Mouse (Mus musculus) heart, adult 11 months (tissue): ENCODE data around the gene Rsph1.
A peak's percentile ranks its signal among the peaks of the same experiment; 100 is the strongest.

Experiments used
- DNase-seq: peaks from one replicate; pipeline ENCODE4 v3.0.0; 2022

Rsph1 gene

DNA sequence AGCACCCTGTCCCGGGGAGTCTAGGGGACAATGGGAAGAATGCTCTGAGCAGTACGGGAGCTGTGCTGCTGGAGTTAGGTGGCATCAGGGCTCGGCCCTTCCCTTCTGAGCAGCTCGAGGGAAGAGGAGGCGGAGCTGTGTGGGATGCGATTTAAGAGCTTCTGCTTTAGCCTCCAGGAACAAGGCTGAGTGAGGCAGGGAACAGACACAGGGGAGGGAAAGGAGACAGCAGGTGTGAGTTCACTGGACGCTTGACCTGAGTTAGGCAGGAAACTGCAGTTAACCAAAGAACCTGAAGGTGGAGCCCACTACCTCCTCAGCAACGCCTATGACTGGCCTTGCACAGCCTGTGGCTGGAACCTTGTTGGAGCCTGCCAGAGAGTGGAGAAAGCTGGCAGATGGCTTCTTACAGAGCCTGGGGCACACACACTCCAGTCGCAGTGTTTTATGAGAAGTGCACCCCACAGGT is 22.7 kb downstream of the Rsph1 start:
- peak; percentile 97 for DNase-seq

DNA sequence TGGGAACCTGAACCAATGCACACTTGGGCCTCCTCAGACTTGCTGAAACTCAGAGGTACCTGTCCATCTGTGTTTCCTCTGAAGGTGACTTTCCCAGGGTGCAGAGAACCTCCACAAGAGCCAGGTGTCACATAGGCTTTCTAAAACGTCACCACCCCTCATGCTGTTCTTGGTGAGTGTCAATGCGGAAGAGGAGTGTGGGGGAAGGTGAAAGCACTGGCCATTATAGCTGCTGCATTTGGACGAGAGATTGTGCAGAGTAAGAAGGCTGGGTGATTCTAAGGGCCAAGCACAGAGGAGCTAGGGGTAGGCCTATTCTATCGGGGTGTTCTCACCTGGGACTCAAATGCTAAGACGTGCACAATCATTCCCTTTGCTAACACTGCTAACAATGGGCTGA is 23.2 kb downstream of the Rsph1 start:
- DNase-seq: peak; percentile 92

DNA sequence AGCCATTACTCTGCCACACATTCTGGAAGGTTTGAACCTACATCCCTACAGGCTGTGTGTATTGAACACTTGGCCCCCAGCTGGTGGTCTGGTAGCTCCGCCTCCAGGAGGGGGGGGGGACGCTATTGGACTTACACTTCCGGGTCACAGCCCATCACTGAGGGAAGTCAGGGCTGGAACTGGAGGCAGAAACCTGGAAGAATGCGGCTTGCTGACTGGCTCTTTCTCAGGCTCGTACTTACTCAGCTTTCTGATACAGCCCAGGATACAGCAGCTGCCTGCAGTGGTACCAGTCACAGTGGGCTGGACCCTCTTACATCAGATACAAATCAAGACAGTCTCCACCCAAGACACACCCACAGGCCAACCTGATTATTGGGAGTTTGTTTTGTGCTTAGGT is 30.0 kb downstream of the Rsph1 start:
- peak; percentile 84 for DNase-seq

DNA sequence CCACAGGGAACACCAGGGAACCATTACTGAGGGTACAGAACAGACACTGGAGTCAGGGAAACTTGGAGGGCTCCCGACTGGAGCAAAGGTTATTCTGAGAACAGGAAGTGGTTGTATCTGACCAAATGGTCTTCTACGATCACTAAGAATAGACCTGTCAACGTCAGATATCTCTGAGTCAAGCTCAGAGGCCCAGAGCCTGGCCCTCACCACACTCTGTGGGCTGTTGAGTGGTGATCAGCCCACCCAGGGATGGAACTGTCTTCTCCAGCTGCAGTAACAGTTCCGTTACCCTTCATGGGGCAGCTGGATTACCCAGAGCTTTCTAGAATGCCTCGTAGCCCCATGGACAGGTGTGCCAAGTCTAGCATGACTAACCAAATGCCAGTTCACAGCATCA is 31.9 kb downstream of the Rsph1 start:
- DNase-seq: peak; percentile 94

DNA sequence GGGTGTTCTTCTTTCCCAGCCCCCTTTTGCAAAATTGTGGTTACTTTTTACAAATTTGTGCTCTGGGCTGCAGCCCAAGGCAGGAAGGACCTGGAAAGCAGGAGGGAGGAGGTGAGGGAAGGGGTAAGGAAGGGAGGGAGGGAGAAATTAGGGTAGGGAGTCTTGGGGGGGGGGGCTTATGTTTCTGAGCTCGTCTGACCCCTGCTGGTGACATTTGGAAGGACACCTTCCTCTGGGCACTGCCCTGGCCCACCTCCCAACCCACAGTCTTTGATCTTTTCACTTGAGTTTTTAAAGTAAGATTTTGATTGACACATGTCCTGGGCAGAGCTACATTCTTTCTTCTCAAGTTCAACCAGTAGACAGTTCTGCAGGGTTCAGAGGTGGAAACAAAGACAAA is 34.4 kb downstream of the Rsph1 start:
- DNase-seq: peak; percentile 49

DNA sequence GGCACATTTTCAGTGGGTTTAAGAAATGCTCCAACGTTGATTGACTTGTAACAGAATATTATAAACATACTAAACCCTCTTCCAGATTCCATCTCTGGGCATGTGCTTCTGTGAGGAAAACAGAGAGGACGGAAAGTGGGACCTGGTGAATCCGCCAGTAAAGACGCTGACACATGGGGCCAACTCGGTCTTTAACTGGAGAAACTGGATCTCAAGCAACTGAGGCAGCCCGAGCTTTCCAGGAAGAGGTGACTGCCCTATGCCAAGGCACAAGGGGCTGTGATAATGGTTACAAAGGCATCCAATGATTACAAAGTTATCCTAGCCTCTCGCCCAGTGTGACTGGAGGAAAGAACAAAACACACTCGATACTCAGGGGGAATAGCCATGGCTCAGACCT is 36.0 kb downstream of the Rsph1 start:
- peak; percentile 60 for DNase-seq

DNA sequence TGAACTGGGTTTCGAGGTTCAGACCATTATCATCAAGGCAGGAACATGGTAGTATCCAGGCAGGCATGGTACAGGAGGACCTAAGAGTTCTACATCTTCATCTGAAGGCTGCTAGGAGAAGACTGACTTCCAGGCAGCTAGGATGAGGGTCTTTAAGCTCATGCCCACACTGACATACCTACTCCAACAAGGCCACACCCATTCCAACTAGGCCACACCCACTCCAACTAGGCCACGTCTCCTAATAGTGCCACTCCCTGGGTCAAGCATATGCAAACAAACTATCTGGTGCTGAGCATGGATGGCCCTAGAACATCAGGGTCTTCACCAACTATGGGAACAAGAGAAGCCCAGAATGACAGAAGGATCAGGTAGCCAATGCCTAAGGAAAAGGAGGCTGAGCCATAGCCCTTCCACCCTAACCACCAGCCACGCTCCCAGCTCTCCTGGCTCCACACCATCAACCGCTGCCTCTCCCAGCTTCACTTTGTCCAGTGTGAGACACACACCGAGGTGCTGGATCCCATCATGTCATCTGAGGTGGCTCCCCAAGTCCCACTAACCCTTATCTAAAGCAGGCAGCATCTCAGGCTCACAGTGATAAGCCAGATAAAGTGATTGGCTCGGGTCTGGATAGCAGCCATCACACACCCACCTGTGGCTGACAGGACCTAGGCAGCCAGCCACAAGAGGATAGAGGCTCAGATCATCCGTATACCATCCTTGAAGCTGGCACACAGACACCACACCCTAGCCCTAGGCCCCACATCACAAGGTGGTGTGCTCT is 38.8 kb downstream of the Rsph1 start:
- DNase-seq: peak; percentile 81

DNA sequence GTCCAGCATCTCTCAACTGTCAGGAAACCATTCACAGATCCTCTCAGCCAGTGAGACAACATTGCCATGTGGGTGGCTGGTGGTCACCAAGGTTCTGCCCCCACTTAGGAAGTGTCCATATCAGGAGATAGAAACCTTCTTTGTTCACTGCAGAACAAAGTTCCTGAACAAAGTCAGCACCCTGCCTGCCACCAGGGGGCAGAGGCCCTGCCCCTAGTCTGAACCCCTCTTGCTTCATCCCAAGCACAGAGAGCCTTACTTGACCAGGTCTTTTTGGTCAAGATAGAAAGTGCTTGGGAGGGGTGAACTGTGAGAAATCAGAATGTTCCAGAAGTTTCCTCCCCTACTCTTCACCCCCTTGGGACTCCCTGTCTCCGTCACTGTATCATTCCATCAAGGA is 41.3 kb downstream of the Rsph1 start:
- peak; percentile 25 for DNase-seq

DNA sequence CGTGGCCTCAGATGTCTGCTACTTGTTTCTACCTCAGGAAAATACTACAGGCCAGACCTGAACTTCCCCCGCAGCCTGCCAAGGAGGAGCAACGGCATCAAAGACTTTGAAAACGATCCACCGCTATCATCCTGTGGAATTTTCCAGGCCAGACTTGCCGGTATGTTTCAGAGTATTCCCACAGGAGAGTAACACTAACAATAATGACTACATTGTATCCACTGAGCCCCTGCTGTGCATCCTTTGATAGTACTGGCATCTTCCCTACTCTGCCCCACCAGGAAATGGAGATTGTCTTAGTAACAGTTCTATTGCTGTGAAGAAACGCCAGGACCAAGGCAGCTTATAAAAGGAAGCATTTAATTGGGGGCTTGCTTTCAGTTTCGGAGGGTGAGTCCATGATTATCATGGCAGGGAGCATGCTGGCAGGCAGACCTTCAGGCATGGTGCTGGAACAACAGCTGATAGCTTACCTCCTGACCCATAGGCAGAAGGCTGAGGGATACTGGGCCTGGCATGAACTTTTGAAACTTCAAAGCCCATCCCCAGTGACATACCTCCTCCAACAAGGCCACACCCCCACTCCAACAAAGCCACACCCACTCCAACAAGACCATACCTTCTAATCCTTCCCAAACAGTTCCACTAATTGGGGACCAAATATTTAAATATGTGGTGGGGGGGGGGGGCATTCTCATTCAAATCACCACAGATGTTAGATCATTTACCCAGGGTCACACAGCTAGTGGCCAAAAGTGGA is 44.8 kb downstream of the Rsph1 start:
- DNase-seq: peak; percentile 83

DNA sequence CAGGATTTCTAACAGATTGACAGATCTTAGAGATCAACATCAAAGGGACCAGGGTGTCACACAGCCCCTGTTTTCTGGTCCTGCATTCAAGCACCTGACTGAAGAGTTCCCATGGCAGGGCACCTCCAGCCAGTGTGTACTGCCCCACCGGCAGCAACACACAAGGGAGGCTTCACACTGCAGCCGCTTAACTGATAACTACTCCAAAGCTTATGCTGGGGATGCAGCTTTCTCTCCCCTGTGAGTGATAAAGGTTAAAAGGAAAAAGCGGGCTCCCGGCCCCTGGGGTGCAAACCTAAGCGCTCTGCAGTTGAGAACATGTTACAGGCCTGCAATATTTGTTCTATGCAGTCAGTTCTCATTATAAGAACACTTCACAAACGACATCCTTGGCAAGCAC is 45.4 kb downstream of the Rsph1 start:
- no peak for DNase-seq

DNA sequence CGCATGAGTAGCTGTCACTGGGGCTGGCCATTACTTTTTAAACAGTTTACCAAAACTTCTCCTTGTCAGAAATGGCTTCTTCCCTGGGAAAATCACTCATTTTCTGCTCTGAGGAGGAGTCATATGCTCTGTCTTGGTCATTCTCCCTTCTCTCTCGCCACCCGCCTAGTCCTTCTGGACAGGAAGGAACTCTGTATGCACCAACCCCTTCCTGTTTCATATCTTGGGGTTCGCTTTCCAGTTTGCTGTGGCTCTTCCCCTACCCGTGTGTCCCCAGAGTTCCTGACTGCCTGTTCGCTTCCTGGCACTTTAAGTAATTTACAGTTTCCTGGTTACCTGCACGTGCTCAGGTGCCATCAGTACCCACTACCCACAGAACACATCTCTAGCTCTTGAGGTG is 50.3 kb downstream of the Rsph1 start:
- peak; percentile 46 for DNase-seq

DNA sequence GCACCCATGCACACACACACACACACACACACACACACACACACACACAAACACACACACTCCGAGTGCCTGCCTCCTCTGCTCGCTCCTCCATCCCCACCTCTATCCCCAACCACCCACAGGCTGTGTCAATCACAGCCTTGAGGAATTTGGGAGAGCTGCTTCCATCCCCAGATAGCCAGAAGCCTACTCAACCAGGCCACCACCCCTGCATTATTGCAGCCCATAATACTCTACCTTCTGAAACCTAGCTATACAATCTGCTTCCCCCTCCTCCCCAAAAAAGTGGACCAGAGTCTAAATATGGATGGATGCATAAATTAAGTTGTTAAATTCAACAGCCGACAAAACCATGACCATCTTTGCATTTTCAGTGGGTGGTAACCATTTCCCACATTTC is 50.8 kb downstream of the Rsph1 start:
- DNase-seq: no peak

DNA sequence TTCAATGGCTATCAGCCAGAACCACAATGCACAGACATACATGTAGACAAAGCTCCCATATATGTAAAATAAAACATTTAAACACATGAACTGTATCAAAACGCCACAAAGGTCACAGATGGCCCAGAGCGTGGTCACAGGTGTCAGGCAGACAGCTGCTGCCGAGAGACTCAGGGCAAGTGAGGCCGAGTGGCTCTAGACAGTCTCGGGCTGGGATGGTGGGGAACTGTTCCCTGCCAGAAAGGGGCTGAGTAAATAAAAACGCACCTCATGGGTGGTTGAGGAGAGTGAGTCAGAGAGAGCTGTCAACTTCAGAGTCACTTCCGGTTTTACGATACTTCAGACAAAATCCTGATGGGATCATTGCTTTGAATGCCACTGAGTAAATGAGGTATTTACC is 52.6 kb downstream of the Rsph1 start:
- DNase-seq: peak; percentile 77

DNA sequence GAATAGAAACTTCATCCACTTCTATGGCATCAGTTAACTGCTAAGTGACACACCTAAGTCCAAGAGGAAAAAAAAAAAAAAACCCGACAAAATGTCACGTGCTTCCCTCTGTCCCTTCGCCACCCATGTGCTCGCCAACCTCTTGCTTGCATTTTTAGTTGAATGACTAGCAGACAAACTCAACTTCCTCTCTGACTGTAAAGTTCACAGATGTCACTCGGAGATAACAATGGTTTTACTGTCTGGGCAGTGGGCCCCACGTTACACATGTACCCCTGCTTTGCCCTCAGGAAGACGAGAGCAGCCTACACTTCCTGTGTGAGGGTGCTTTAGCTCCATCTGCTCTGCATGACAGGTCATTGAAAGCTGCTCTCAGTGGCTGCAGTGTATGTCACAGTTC is 53.3 kb downstream of the Rsph1 start:
- DNase-seq: peak; percentile 81

DNA sequence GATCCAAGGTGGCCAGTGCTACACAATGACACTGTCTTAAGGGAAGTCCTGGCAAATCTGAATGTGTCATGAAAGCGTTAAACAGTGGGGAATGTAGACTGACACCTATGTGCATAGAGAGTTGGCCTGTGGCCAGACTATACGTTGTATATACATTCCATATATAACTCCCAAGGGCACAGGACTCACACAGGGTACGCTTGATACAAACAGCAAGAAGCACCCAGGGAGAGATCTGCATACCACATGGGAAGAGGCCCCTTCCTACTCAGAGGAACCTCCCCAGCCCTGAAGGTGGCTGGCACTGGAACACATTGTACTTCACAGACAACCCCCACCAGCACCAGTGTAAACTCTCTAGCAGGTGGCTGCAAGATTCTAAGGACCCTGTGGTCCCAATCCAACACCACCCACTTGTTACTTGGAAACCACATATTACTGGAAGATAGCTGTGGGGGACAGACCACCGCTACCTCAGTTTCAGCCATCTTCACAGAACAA is 54.3 kb downstream of the Rsph1 start:
- no peak for DNase-seq

DNA sequence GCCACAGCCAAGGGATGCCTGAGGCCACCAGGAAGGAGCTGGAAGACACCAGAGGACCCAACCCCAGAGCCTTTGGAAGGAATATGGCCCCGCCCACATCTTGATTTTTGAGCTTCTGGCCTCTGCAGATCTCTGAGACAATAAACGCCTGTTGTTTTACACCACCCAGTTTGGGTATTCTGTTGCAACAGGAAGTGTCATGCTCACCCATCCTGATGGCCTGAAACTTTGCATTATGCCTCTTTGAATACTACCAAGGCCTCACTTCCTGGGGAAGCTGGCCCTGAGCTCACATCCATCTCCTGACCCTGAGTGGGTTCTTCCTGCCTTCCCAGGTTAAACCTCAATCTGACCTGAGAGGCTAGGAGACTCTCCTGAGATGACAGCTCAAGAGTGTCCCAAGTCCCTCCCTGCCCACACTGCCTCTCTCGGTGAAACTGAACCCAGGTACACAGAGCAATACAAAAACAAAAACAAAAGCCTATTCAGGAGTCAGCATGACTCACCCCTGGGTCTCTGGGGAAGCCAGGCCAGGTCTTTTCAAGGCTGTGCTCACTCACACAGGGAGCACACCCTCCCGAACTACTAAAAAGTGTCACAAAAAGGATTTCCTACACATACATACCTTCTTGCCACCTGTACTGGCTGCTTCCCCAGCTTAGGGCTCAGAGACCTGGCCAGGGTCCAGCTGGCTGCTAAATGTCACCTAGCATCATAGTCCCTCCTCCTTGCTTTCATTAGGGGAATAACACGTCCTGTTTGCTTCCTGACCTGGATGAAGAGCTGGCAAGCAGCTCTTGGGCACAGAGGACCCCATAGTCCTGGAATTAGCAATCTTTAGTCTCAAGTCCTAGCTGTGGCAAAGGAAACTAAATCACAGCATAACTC is 60.9 kb downstream of the Rsph1 start:
- DNase-seq: no peak

DNA sequence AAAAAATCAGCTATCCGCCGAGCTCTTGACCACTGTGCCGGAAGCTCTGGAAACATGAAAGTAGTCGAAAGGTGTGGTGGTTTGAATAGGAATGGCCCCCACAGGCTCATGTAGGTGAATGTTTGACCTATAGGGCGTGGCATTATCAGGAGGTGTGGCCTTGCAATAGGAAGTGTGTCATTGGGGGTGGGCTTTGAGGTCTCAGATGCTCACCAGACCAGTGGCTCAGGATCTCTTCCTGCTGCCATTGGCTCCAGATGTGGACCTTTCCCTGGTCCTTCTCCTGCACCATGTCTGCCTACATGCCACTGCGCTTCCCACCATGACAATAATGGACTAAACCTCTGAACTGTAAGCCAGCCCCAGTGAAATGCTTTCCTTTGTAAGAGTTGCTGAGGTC is 65.3 kb downstream of the Rsph1 start:
- DNase-seq: peak; percentile 51

DNA sequence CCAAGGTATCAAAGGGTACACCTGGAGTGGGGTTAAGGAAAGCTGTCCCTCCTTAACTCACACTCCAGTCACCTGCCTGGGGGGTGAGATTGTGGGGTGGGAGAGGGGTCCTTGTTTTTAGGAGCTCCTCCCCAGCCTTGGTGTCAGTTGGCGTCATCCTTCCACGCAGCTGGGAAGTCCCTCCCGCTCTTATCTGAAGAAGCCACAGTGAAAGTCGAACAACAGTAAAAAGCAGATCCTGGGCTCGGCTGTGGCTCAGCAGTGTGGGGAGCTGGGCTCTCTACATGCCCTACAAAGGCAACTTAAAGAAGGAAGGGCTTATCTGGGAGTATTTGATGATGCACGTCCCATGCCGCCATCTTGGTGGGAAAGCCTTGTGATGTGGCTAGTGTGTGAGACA is 66.9 kb downstream of the Rsph1 start:
- DNase-seq: peak; percentile 44

DNA sequence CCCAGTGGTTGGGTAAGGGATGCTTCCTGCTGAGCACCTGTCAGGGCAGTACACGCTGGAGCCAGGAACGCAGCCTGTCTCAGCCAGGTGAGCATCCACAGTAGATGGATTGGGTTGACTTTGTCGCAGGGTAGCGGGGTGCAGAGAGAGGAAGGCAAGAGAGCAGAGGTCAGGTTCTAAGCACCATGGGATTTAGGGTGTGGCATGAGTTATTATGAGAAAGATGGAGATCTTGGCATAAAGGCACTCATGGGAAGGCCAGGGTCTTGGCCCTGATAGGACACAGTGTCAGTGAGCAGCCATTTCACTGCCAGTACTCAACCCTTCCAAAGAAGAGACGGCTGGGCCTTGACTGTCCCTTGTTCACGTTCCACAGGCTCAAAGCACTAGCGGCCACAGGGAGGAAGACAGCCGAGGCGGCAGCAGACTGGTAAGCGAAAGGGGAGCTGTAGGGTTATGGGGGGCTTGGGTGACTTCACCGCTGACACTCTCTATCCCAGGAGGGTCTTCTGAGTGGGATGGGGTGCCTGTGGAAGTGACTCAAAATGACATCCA is 67.7 kb downstream of the Rsph1 start:
- peak; percentile 53 for DNase-seq

DNA sequence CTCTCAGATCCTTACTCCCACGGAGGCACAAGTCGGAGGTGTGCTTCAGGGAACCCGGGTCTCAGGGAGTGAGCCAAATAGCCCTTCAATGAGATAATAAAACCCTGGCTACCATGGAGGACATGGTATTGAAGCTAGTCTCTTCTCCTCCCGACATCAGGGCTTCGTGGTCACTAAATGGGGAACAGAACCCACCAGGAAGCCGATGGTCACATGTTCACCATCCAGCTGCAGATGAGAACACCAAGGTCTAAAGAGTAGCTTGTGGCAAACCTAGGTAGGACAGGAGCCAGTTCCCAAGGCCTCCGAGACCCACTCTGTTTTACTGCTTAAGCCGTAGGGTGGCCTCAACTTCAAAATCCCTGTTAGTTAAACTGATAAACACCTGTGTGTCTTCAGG is 68.5 kb downstream of the Rsph1 start:
- DNase-seq: peak; percentile 74

DNA sequence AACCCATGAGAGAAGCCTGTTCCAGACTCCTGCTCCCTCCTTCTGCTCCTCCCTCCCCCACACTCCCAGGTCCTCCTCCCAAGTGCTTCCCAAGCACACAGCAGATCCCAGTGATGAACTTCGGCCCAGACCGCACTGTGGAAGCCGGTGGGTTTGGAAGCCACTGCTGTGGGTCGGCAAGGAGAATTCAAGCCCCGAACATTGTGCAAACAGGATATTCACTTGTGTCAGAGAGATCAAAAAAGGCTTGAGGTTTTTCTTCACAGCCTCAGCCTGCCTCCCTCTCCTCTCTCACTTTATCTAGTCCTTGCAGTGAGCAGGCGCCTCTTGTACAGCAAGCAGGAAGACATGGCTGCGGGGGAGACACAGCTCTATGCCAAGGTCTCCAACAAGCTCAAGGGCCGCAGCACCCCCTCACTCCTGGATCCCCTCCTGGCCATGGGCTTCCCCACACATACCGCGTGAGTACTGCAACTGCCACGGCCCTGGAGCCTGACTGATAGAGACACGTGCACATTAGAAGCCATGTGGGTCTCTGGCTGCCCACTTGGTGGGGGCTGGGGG is 69.3 kb downstream of the Rsph1 start, which contains the start of gene Ubash3a:
Ubash3a (plus strand) TSS at position 103 of the 564 bp plus-strand sequence.
- DNase-seq: peak; percentile 78
